Mouse (Mus musculus): ENCODE data around the gene Zp1. TPM values are rescaled to one million over a fixed set of nuclear protein-coding genes. Genes with fewer than 3 reads are reported as not detected.

Zp1 gene
- polyA plus RNA-seq, 1 experiment from 2014 or later = not detected

- ATAC-seq (replicated peaks; ENCODE audit: insufficient number of reproducible peaks, low FRiP score, low TSS enrichment) = no peak
- Histone ChIP-seq H3K4me1 (ENCODE audit: control insufficient read depth, insufficient read depth, low read length) (peaks cover 11% of the 10 kb centered on the region), H3K4me3 (ENCODE audit: low read depth, low read length) (peak overlapping the region; percentile 51), H3K4me2 (peak overlapping the region; percentile 95), H3K36me3 (ENCODE audit: control insufficient read depth, insufficient read depth, low read length) (no peaks in the 10 kb centered on the region), H3K9me3 (replicated peaks; ENCODE audit: control insufficient read depth, low read length) (no peaks in the 10 kb centered on the region), H3K27ac (ENCODE audit: low read depth, low read length) (no peak overlapping the region), H3K27me3 (ENCODE audit: control insufficient read depth, insufficient read depth, low read length) (no peaks in the 10 kb centered on the region), H3K9ac (ENCODE audit: low read depth, low read length) (peak overlapping the region; percentile 80)
- 64% methylated on average over 7 of the region's 7 CpGs for WGBS (ENCODE audit: insufficient replicate concordance)
Observed at GRCm38 (mm10) chr19:10880085-10880974, 40.1 kb downstream of the Zp1 start.

DNA sequence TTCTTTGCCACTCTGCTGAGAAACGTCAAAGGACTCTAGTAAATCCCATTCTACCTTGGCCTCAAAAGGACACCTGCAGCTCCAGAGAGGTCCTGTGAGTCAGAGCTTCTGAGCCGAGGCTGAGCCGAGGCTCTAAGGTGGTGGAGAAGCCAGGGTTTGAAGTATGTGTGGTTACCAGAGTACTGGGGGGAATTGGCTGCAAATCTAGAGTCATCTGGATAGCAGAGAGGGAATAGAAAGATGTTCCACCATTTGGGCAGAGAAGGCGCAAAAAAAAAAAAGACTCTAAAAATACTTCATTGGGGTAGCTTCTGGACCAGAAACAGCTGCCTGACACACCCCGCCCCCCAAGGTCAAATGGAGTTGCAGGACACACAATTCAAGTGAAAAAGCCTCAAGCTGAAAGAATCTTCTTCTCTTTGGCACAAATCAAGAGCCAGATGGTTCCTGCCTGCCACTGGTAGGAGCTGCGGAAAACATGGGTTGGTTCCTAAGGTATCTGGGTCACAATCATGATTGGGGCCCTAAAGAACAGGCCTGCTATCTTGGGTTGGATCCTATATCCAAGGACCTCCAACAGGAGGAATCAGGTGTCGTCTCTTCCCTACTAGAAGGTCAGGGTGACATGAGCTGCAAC, 42.1 kb downstream of the Zp1 start:
- Histone ChIP-seq H3K27ac (ENCODE audit: low read depth, low read length) (no peak overlapping the region), H3K9ac (ENCODE audit: low read depth, low read length) (no peak overlapping the region), H3K4me1 (ENCODE audit: control insufficient read depth, insufficient read depth, low read length) (peaks cover 11% of the 10 kb centered on the region), H3K27me3 (ENCODE audit: control insufficient read depth, insufficient read depth, low read length) (no peaks in the 10 kb centered on the region), H3K9me3 (replicated peaks; ENCODE audit: control insufficient read depth, low read length) (peaks cover 2% of the 10 kb centered on the region; the same call in 1 of the 2 replicates), H3K4me3 (ENCODE audit: low read depth, low read length) (no peak overlapping the region), H3K4me2 (no peak overlapping the region), H3K36me3 (ENCODE audit: control insufficient read depth, insufficient read depth, low read length) (peaks cover 9% of the 10 kb centered on the region)
- no peak for ATAC-seq (replicated peaks; ENCODE audit: insufficient number of reproducible peaks, low FRiP score, low TSS enrichment)
- 86% methylated on average over 7 of the region's 7 CpGs for WGBS (ENCODE audit: insufficient replicate concordance)

- peaks cover 15% of the 10 kb centered on the region for H3K4me1 ChIP-seq (ENCODE audit: control insufficient read depth, insufficient read depth, low read length)
- no peak overlapping the region for H3K4me3 ChIP-seq (ENCODE audit: low read depth, low read length)
- no peak overlapping the region for H3K27ac ChIP-seq (ENCODE audit: low read depth, low read length)
- H3K9ac ChIP-seq (ENCODE audit: low read depth, low read length) = no peak overlapping the region
- no peak overlapping the region for H3K4me2 ChIP-seq
- no peaks in the 10 kb centered on the region for H3K27me3 ChIP-seq (ENCODE audit: control insufficient read depth, insufficient read depth, low read length)
- peaks cover 2% of the 10 kb centered on the region; the same call in 1 of the 2 replicates for H3K9me3 ChIP-seq (replicated peaks; ENCODE audit: control insufficient read depth, low read length)
- 71% methylated on average over 14 of the region's 14 CpGs for WGBS (ENCODE audit: insufficient replicate concordance)
- no peak for ATAC-seq (replicated peaks; ENCODE audit: insufficient number of reproducible peaks, low FRiP score, low TSS enrichment)
- H3K36me3 ChIP-seq (ENCODE audit: control insufficient read depth, insufficient read depth, low read length) = peaks cover 30% of the 10 kb centered on the region
Observed at GRCm38 (mm10) chr19:10871328-10871961, 49.0 kb downstream of the Zp1 start.

DNA sequence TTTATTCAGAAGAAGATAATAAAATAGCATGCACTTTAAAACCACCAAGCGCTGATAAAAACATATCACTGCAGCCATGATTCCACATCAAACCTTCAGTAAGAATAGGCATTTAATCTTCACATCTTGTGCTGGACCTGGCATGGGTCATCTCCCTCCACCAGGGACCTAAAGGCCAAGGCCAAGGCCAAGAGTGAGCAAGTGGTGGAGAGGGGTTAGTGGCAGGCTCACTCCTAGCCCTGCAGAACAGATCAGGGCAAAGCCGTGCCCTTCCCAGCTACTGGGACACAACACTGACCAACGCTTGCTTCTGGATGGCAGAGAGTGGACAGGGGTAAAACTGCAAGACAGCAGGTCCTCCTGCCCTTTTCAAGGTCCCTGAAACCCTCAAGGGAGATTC, 49.8 kb downstream of the Zp1 start:
- Histone ChIP-seq H3K9me3 (replicated peaks; ENCODE audit: control insufficient read depth, low read length) (peaks cover 2% of the 10 kb centered on the region; the same call in 1 of the 2 replicates), H3K4me3 (ENCODE audit: low read depth, low read length) (no peak overlapping the region), H3K4me2 (no peak overlapping the region), H3K36me3 (ENCODE audit: control insufficient read depth, insufficient read depth, low read length) (peaks cover 34% of the 10 kb centered on the region), H3K27ac (ENCODE audit: low read depth, low read length) (no peak overlapping the region), H3K9ac (ENCODE audit: low read depth, low read length) (no peak overlapping the region), H3K27me3 (ENCODE audit: control insufficient read depth, insufficient read depth, low read length) (no peaks in the 10 kb centered on the region), H3K4me1 (ENCODE audit: control insufficient read depth, insufficient read depth, low read length) (peaks cover 15% of the 10 kb centered on the region)
- WGBS (ENCODE audit: insufficient replicate concordance) = 85% methylated on average over 3 of the region's 3 CpGs
- no peak for ATAC-seq (replicated peaks; ENCODE audit: insufficient number of reproducible peaks, low FRiP score, low TSS enrichment)

DNA sequence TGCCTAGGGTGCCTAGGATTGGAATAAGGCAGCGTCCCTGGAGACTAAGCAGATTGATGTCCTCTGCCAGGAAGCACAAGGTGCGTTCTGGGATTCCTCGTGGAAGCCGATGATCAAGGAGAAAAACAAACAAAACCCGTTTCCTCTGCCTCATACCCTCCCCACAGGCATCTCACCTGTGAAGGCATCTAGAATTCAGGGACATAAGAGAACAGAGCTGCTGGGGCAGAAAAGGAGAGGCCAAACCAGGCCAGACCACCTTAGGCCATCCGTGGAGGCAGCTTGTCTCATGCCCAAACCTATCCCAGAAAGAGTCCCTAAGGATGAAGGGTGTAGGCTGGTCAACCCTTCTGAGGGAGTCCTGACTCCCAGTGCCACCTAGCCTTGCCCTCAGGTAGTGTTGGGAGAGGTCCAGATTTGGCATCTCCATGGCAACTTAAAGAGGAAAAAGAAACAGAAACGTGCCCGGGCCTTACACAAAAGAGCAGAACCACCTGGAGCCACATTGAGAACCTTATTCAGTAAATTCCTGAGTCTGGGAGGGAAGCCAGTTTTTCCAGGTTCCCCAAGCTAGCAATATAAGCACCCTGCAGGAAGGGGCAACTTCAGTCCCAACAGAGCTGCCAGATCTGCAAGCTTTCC, 50.4 kb downstream of the Zp1 start, which contains the start of gene Tmem132a:
Tmem132a (minus strand) TSS at position 55 of the 642 bp plus-strand sequence.
- Histone ChIP-seq H3K36me3 (ENCODE audit: control insufficient read depth, insufficient read depth, low read length) (peaks cover 41% of the 10 kb centered on the region), H3K4me1 (ENCODE audit: control insufficient read depth, insufficient read depth, low read length) (peaks cover 15% of the 10 kb centered on the region), H3K27me3 (ENCODE audit: control insufficient read depth, insufficient read depth, low read length) (no peaks in the 10 kb centered on the region), H3K9me3 (replicated peaks; ENCODE audit: control insufficient read depth, low read length) (peaks cover 2% of the 10 kb centered on the region; the same call in 1 of the 2 replicates), H3K9ac (ENCODE audit: low read depth, low read length) (peak within 1 kb of the TSS; percentile 87), H3K4me3 (ENCODE audit: low read depth, low read length) (peak within 1 kb of the TSS; percentile 70), H3K4me2 (peak within 1 kb of the TSS; percentile 80), H3K27ac (ENCODE audit: low read depth, low read length) (peak within 1 kb of the TSS; percentile 52; the same call in 1 of the 2 replicates)
- no peak for ATAC-seq (replicated peaks; ENCODE audit: insufficient number of reproducible peaks, low FRiP score, low TSS enrichment)
- 4% methylated on average over 8 of the region's 8 CpGs for WGBS (ENCODE audit: insufficient replicate concordance)

GRCm38 (mm10) chr19:10869241-10869885, 51.1 kb downstream of the Zp1 start:
- H3K27ac ChIP-seq (ENCODE audit: low read depth, low read length) = peak overlapping the region; percentile 52; the same call in 1 of the 2 replicates

GRCm38 (mm10) chr19:10868623-10869141, 51.8 kb downstream of the Zp1 start:
- H3K27me3 ChIP-seq (ENCODE audit: control insufficient read depth, insufficient read depth, low read length) = no peaks in the 10 kb centered on the region
- H3K9ac ChIP-seq (ENCODE audit: low read depth, low read length) = peak overlapping the region; percentile 87
- peaks cover 46% of the 10 kb centered on the region for H3K36me3 ChIP-seq (ENCODE audit: control insufficient read depth, insufficient read depth, low read length)
- H3K27ac ChIP-seq (ENCODE audit: low read depth, low read length) = no peak overlapping the region
- peak overlapping the region; percentile 80 for H3K4me2 ChIP-seq
- H3K9me3 ChIP-seq (replicated peaks; ENCODE audit: control insufficient read depth, low read length) = peaks cover 2% of the 10 kb centered on the region; the same call in 1 of the 2 replicates
- peaks cover 15% of the 10 kb centered on the region for H3K4me1 ChIP-seq (ENCODE audit: control insufficient read depth, insufficient read depth, low read length)
- H3K4me3 ChIP-seq (ENCODE audit: low read depth, low read length) = peak overlapping the region; percentile 70
- WGBS (ENCODE audit: insufficient replicate concordance) = under 1% methylated on average over 17 of the region's 17 CpGs
- ATAC-seq (replicated peaks; ENCODE audit: insufficient number of reproducible peaks, low FRiP score, low TSS enrichment) = peak; percentile 9; the same call in 1 of the 2 replicates

More at GRCm38 (mm10) chr19:10869241-10869885, 51.1 kb downstream of the Zp1 start:
- Histone ChIP-seq H3K4me1 (ENCODE audit: control insufficient read depth, insufficient read depth, low read length) (peaks cover 15% of the 10 kb centered on the region), H3K27me3 (ENCODE audit: control insufficient read depth, insufficient read depth, low read length) (no peaks in the 10 kb centered on the region), H3K36me3 (ENCODE audit: control insufficient read depth, insufficient read depth, low read length) (peaks cover 46% of the 10 kb centered on the region), H3K4me3 (ENCODE audit: low read depth, low read length) (peak overlapping the region; percentile 70), H3K9ac (ENCODE audit: low read depth, low read length) (peak overlapping the region; percentile 87), H3K4me2 (peak overlapping the region; percentile 80), H3K9me3 (replicated peaks; ENCODE audit: control insufficient read depth, low read length) (peaks cover 2% of the 10 kb centered on the region; the same call in 1 of the 2 replicates)
- WGBS (ENCODE audit: insufficient replicate concordance) = 0% methylated on average over 43 of the region's 43 CpGs
- ATAC-seq (replicated peaks; ENCODE audit: insufficient number of reproducible peaks, low FRiP score, low TSS enrichment) = peak; percentile 81
